ENCODE assay signal across 8 mouse cellular contexts in the genomic region with DNA sequence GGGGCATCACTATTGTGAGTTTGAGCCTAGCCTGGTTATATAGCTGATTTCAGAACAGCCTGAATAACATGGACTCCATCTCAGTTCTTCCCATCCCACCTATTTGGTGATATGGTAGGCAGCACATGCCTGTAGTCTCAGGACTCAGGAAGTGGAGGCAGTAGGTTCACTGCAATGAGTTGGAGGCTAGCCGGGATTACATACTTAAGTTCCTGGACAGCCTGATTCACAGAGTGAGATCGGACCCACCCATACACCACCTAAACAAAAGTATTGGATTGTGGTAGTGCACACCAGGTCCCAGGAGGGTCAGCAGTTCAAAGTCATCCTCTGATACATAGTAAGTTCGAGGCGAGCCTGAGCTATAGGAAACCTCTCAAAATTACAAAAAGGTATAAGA. TPM values are rescaled to one million over a fixed set of nuclear protein-coding genes. Genes with fewer than 3 reads are reported as not detected.
A peak's percentile ranks its signal among the peaks of the same experiment; 100 is the strongest.
DNase-seq lines count a peak whose midpoint lies in the region; ATAC-seq and TF ChIP-seq lines count a peak whose summit lies in the region.

No protein-coding gene starts in this region.

- DNase-seq in layer of hippocampus, adult 2 months (ENCODE audit: low spot score in 2 of 2): no peak
- DNase-seq in layer of hippocampus, postnatal 14 days (ENCODE audit: low spot score in 2 of 2): no peak
- DNase-seq in adipocyte (ENCODE audit: low spot score): peak; percentile 13
- DNase-seq in cerebellum, adult 11-12 months: no peak
- no peak for DNase-seq in urinary bladder, postnatal 25 days (ENCODE audit: low spot score)
- DNase-seq in gastrocnemius, postnatal 25 days: no peak

- H3K4me3 ChIP-seq in layer of hippocampus, adult 2 months: peak overlapping the region; percentile 96
- peak overlapping the region; percentile 91 for H3K4me3 ChIP-seq in hindbrain, embryonic 13.5 days
- peak overlapping the region; percentile 90 for H3K4me3 ChIP-seq in midbrain, embryonic 13.5 days (replicated peaks)

- H3K4me1 ChIP-seq in hindbrain, embryonic 13.5 days (replicated peaks): peaks cover 27% of the 10 kb centered on the region
- H3K4me1 ChIP-seq in midbrain, embryonic 13.5 days (replicated peaks): peaks cover 19% of the 10 kb centered on the region

- peak; percentile 4 for ATAC-seq in hindbrain, embryonic 13.5 days (ENCODE audit: low FRiP score)
- 0 out of 2 replicates have a peak, but pooled peaks have one; percentile 1 for ATAC-seq in midbrain, embryonic 13.5 days

- no peak for TF ChIP-seq CTCF in layer of hippocampus, adult 2 months (conservative IDR thresholded peaks at IDR 0.05)

- 21% methylated on average over 4 of the region's 4 CpGs for WGBS in hindbrain, embryonic 13.5 days
- 16% methylated on average over 4 of the region's 4 CpGs for WGBS in midbrain, embryonic 13.5 days

- peak overlapping the region; percentile 92 for H3K27ac ChIP-seq in layer of hippocampus, adult 2 months
- H3K27ac ChIP-seq in hindbrain, embryonic 13.5 days: no peak overlapping the region
- no peak overlapping the region for H3K27ac ChIP-seq in midbrain, embryonic 13.5 days

- peak overlapping the region; percentile 85 for H3K4me2 ChIP-seq in hindbrain, embryonic 13.5 days
- H3K4me2 ChIP-seq in midbrain, embryonic 13.5 days (replicated peaks): peak overlapping the region; percentile 92

- no peaks in the 10 kb centered on the region for H3K9me3 ChIP-seq in hindbrain, embryonic 13.5 days
- no peaks in the 10 kb centered on the region for H3K9me3 ChIP-seq in midbrain, embryonic 13.5 days

- peak overlapping the region; percentile 91 for H3K9ac ChIP-seq in hindbrain, embryonic 13.5 days
- peak overlapping the region; percentile 86 for H3K9ac ChIP-seq in midbrain, embryonic 13.5 days (replicated peaks)

- peaks cover 50% of the 10 kb centered on the region for H3K36me3 ChIP-seq in hindbrain, embryonic 13.5 days
- peaks cover 47% of the 10 kb centered on the region for H3K36me3 ChIP-seq in midbrain, embryonic 13.5 days

- no peaks in the 10 kb centered on the region for H3K27me3 ChIP-seq in hindbrain, embryonic 13.5 days
- H3K27me3 ChIP-seq in midbrain, embryonic 13.5 days: no peaks in the 10 kb centered on the region

RNA-seq across cellular contexts. Expression of gene Gm49373, which starts 0.3 kb away (rescaled TPM):
- total RNA-seq in layer of hippocampus, adult 2 months (2021): 1 to 10 TPM in 1 of 2 experiments, under 1 TPM in 1; 0.74 to 2.7 TPM
- 1 to 10 TPM in 1 of 2 experiments, under 1 TPM in 1; 0.55 to 1.6 TPM for total RNA-seq in layer of hippocampus, postnatal 14 days (2021)
- 1.9 and 2.4 TPM in 2 replicates for polyA plus RNA-seq in hindbrain, embryonic 13.5 days (2015; fragmentation: Nextera tagmentation; extraction: Ambion mirVana)
- 1.0 and 1.2 TPM in 2 replicates for polyA plus RNA-seq in midbrain, embryonic 13.5 days (2015; fragmentation: Nextera tagmentation; extraction: Ambion mirVana)
- total RNA-seq in gastrocnemius, postnatal 25 days (2021): under 1 TPM in 1 of 2 experiments, not detected in 1; 0.27 TPM

RNA-seq across cellular contexts. Expression of gene Fdx1l, which starts 0.8 kb away (rescaled TPM):
- 10 to 100 TPM; 61.1 to 62.0 TPM for total RNA-seq in layer of hippocampus, adult 2 months (2021)
- 10 to 100 TPM; 53.6 to 58.8 TPM for total RNA-seq in layer of hippocampus, postnatal 14 days (2021)
- polyA plus RNA-seq in hindbrain, embryonic 13.5 days (2015; fragmentation: Nextera tagmentation; extraction: Ambion mirVana): 57.3 and 63.1 TPM in 2 replicates
- 54.4 and 54.8 TPM in 2 replicates for polyA plus RNA-seq in midbrain, embryonic 13.5 days (2015; fragmentation: Nextera tagmentation; extraction: Ambion mirVana)
- total RNA-seq in gastrocnemius, postnatal 25 days (2021): 10 to 100 TPM; 34.7 to 35.4 TPM

RNA-seq across cellular contexts. Expression of gene Zglp1, which starts 5.7 kb away (rescaled TPM):
- total RNA-seq in layer of hippocampus, adult 2 months (2021): under 1 TPM in 1 of 2 experiments, not detected in 1; 0.71 TPM
- 1 to 10 TPM in 1 of 2 experiments, not detected in 1; 2.0 TPM for total RNA-seq in layer of hippocampus, postnatal 14 days (2021)
- 0.92 and 1.9 TPM in 2 replicates for polyA plus RNA-seq in hindbrain, embryonic 13.5 days (2015; fragmentation: Nextera tagmentation; extraction: Ambion mirVana)
- polyA plus RNA-seq in midbrain, embryonic 13.5 days (2015; fragmentation: Nextera tagmentation; extraction: Ambion mirVana): 1.8 and 2.0 TPM in 2 replicates
- total RNA-seq in gastrocnemius, postnatal 25 days (2021): not detected

RNA-seq across cellular contexts. Expression of gene Gm38431, which starts 19.2 kb away (rescaled TPM):
- total RNA-seq in layer of hippocampus, adult 2 months (2021): 1 to 10 TPM; 2.9 to 3.8 TPM
- 1 to 10 TPM; 1.8 to 2.0 TPM for total RNA-seq in layer of hippocampus, postnatal 14 days (2021)
- polyA plus RNA-seq in hindbrain, embryonic 13.5 days (2015; fragmentation: Nextera tagmentation; extraction: Ambion mirVana): 0.92 and 2.8 TPM in 2 replicates
- polyA plus RNA-seq in midbrain, embryonic 13.5 days (2015; fragmentation: Nextera tagmentation; extraction: Ambion mirVana): 1.6 and 1.8 TPM in 2 replicates
- under 1 TPM; 0.35 to 0.67 TPM for total RNA-seq in gastrocnemius, postnatal 25 days (2021)

RNA-seq across cellular contexts. Expression of gene Raver1, which starts 19.2 kb away (rescaled TPM):
- 10 to 100 TPM; 34.5 to 36.5 TPM for total RNA-seq in layer of hippocampus, adult 2 months (2021)
- total RNA-seq in layer of hippocampus, postnatal 14 days (2021): 10 to 100 TPM; 34.0 to 37.4 TPM
- polyA plus RNA-seq in hindbrain, embryonic 13.5 days (2015; fragmentation: Nextera tagmentation; extraction: Ambion mirVana): 28.3 and 32.5 TPM in 2 replicates
- polyA plus RNA-seq in midbrain, embryonic 13.5 days (2015; fragmentation: Nextera tagmentation; extraction: Ambion mirVana): 33.4 and 40.7 TPM in 2 replicates
- total RNA-seq in gastrocnemius, postnatal 25 days (2021): 10 to 100 TPM; 15.2 to 17.0 TPM
